Comparison of ENCODE assay signal across 16 mouse cellular contexts in the genomic region with DNA sequence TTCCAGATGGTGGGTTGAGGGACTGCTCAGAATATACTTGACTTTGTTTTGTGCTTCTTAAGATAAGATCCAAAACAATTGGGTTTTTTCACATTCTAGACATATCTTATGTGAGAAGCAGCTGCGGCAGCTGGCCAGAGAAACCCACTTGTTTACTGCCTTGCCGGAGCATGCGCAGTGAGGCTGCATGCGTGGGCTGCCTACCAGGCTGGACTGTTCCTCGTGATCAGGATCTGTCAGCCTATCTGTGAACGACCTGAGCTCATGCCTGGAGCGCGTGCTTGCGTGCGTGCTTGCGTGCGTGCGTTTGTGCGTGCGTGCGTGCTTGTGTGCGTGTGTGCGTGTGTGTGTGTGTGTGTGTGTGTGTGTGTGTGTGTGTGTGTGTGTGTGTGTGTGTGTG. TPM values are rescaled to one million over a fixed set of nuclear protein-coding genes. Genes with fewer than 3 reads are reported as not detected.
A peak's percentile ranks its signal among the peaks of the same experiment; 100 is the strongest.
DNase-seq lines count a peak whose midpoint lies in the region; TF ChIP-seq lines count a peak whose summit lies in the region.
"Not testable (repeated sequence)": the region's sequence is repeated elsewhere in the genome, so short reads cannot be mapped to it uniquely, and the experiment has no call there.
"Had no signal": no experiment of that assay in that cellular context is flagged by ENCODE, and none has a peak within 500 bp of the region (broad histone marks: within the 10 kb centered on the region; RNA-seq: fewer than 3 reads in every experiment).

No protein-coding gene starts in this region.

- intact Hi-C loops in left cerebral cortex, postnatal 10 days (cut with DNase I) = not testable (repeated sequence)

- TF ChIP-seq CTCF in layer of hippocampus, adult 2 months (conservative IDR thresholded peaks at IDR 0.05) = not testable (repeated sequence)

- H3K27ac ChIP-seq in layer of hippocampus, adult 2 months = not testable (repeated sequence)

- H3K4me3 ChIP-seq in layer of hippocampus, adult 2 months = not testable (repeated sequence)

- DNase-seq in R1 (ENCODE audit: low read depth, low spot score) = peak; percentile 26
- peak; percentile 10 to 49 for DNase-seq in frontal cortex, postnatal 14 days (ENCODE audit: low spot score in 2 of 2)
- DNase-seq in layer of hippocampus, adult 2 months (ENCODE audit: low spot score in 2 of 2) = peak; percentile 13 to 23
- DNase-seq in left cerebral cortex, adult 11 months (ENCODE audit: low spot score) = peak; percentile 33
- peak; percentile 18 to 49 for DNase-seq in left cerebral cortex, postnatal 10 days (ENCODE audit: extremely low spot score in 1 of 2, low spot score in 2 of 2)
- peak; percentile 22 for DNase-seq in ovary, postnatal 36 days (ENCODE audit: low spot score)
- peak; percentile 47 for DNase-seq in right cerebral cortex, postnatal 25 days

RNA-seq across cellular contexts. Expression of gene Olfr316, which starts 1.4 kb away (rescaled TPM):
- under 1 TPM; 0.61 to 0.77 TPM for total RNA-seq in layer of hippocampus, adult 2 months (2021)
- under 1 TPM; 0.24 to 0.28 TPM for total RNA-seq in left cerebral cortex, postnatal 10 days (2021)
- total RNA-seq: adrenal gland, postnatal 10 days; CH12.LX; ES-E14; gastrocnemius, adult 8-10 months; gastrocnemius, postnatal 4 days; heart, adult 8-10 months; heart, postnatal 10 days; hematopoietic stem cell, adult 5-6 weeks; midbrain, postnatal 0 days had no signal

RNA-seq across cellular contexts. Expression of gene Olfr317, which starts 12.1 kb away (rescaled TPM):
- under 1 TPM; 0.20 to 0.25 TPM for total RNA-seq in layer of hippocampus, adult 2 months (2021)
- total RNA-seq in left cerebral cortex, postnatal 10 days (2021) = under 1 TPM; 0.20 to 0.30 TPM
- total RNA-seq: adrenal gland, postnatal 10 days; CH12.LX; ES-E14; gastrocnemius, adult 8-10 months; gastrocnemius, postnatal 4 days; heart, adult 8-10 months; heart, postnatal 10 days; hematopoietic stem cell, adult 5-6 weeks had no signal

RNA-seq across cellular contexts. Expression of gene Olfr315, which starts 21.9 kb away (rescaled TPM):
- not detected for total RNA-seq in layer of hippocampus, adult 2 months (2021)
- not detected for total RNA-seq in left cerebral cortex, postnatal 10 days (2021)
- total RNA-seq: adrenal gland, postnatal 10 days; CH12.LX; ES-E14; gastrocnemius, adult 8-10 months; gastrocnemius, postnatal 4 days; heart, adult 8-10 months; heart, postnatal 10 days; hematopoietic stem cell, adult 5-6 weeks; midbrain, postnatal 0 days had no signal

RNA-seq across cellular contexts. Expression of gene Olfr318, which starts 27.3 kb away (rescaled TPM):
- total RNA-seq in layer of hippocampus, adult 2 months (2021) = not detected
- total RNA-seq in left cerebral cortex, postnatal 10 days (2021) = not detected
- total RNA-seq: adrenal gland, postnatal 10 days; CH12.LX; ES-E14; gastrocnemius, adult 8-10 months; gastrocnemius, postnatal 4 days; heart, adult 8-10 months; heart, postnatal 10 days; hematopoietic stem cell, adult 5-6 weeks; midbrain, postnatal 0 days had no signal

RNA-seq across cellular contexts. Expression of gene Olfr314, which starts 31.7 kb away (rescaled TPM):
- total RNA-seq in layer of hippocampus, adult 2 months (2021) = not detected
- total RNA-seq in left cerebral cortex, postnatal 10 days (2021) = not detected
- total RNA-seq: adrenal gland, postnatal 10 days; CH12.LX; ES-E14; gastrocnemius, adult 8-10 months; gastrocnemius, postnatal 4 days; heart, adult 8-10 months; heart, postnatal 10 days; hematopoietic stem cell, adult 5-6 weeks; midbrain, postnatal 0 days had no signal
